Mouse (Mus musculus) olfactory bulb, adult 2 months (tissue): ENCODE measurements around the gene Sod3. TPM values are rescaled to one million over a fixed set of nuclear protein-coding genes. Genes with fewer than 3 reads are reported as not detected.

Source experiments
- H3K27ac ChIP-seq: fragments of 200-500 bp; 2 replicates; pipeline ENCODE4 v1.5.1; 2012; ENCODE audit warnings: low read depth, low read length; ENCODE audit not compliant: insufficient read depth
- H3K4me1 ChIP-seq: fragments of 200-500 bp; 2 replicates; pipeline ENCODE4 v1.6.1; 2012; ENCODE audit warnings: low read length; ENCODE audit not compliant: control insufficient read depth, insufficient read depth
- H3K4me3 ChIP-seq: fragments of 200-500 bp; 2 replicates; pipeline ENCODE4 v1.5.1; 2012; ENCODE audit warnings: mild to moderate bottlenecking, low read depth, low read length, moderate library complexity; ENCODE audit not compliant: insufficient read depth
- CTCF ChIP-seq: fragments of 200-500 bp; IDR thresholded peaks from 2 replicates; pipeline ENCODE4 v1.5.1; 2012; ENCODE audit warnings: low read depth, mild to moderate bottlenecking, low read length, moderate library complexity; ENCODE audit not compliant: insufficient read depth
- POLR2A ChIP-seq: fragments of 200-500 bp; IDR thresholded peaks from 2 replicates; pipeline ENCODE4 v1.6.1; 2012; ENCODE audit warnings: mild to moderate bottlenecking, low read depth, low read length, moderate library complexity; ENCODE audit not compliant: insufficient read depth
- WGBS: fragments of 180-500 bp; shearing (Covaris S2); methylation state at CpG from one replicate; pipeline ENCODE4 v1.1.7; 2018; 5-methylcytosine and 5-hydroxymethylcytosine counted together
- polyA plus RNA-seq: library from polyadenylated mRNA; stranded (reverse); fragments of >200 nt; gene quantifications from 2 replicates; pipeline ENCODE4 v1.2.4, GENCODE M21; 2012; ENCODE audit warnings: low replicate concordance; ENCODE audit not compliant: missing spikeins, insufficient read depth, insufficient read length

Sod3 gene
- polyA plus RNA-seq, 1 experiment, result not detected

DNA sequence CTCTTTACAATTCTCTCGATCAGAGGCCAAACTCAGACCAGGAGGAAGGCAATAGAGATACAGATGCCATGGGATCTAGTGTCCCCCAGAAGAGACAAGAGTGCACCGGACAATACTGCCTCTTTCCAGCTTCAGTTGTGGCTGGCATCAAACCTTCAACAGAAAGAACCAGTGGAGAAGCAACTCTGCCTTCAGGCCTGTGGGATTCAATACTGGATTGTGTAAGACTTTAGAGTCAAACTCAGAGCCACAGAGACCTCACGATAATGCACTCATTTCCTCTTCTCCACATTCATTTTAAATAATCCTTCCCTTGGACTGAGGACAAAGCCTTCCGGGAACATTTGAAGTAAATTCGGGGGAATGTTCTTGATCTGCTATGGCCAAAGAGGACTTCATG lies 10.9 kb upstream of the Sod3 start:
- H3K27ac ChIP-seq, result no peak overlapping the region
- no peaks in the 10 kb centered on the region for H3K4me1 ChIP-seq
- 83% methylated on average over 5 of the region's 5 CpGs for WGBS
- no peak for TF ChIP-seq POLR2A
- no peak overlapping the region for H3K4me3 ChIP-seq

DNA sequence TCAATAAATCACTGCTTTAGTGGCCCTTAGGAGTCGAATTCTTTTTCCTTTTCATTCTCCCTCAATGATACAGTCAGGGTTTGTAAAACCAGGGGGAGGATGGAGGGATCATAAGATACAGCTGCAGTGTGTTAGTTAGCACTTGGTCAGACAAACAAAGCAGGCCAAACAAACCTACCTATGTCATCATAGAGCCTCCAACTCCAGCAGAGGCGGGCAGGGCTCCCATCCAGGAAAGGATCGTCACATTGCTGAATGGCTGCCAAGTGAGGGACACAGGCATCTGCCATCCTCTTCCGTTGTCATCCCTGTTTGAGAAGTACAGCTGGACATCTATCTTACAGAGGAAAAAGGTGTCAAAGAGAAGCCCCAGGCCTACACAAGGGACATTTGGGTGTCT lies 9.2 kb upstream of the Sod3 start:
- Histone ChIP-seq H3K4me1 (no peaks in the 10 kb centered on the region), H3K27ac (no peak overlapping the region), H3K4me3 (no peak overlapping the region)
- WGBS, result 77% methylated on average over 4 of the region's 4 CpGs
- no peak for TF ChIP-seq POLR2A
- no peak for TF ChIP-seq CTCF

GRCm38 (mm10) chr5:52355612-52356011 lies 8.0 kb upstream of the Sod3 start:
- no peak for TF ChIP-seq CTCF
- TF ChIP-seq POLR2A, result no peak
- H3K4me3 ChIP-seq, result no peak overlapping the region
- WGBS, result 82% methylated on average over 7 of the region's 7 CpGs
- peaks cover 3% of the 10 kb centered on the region; the same call in 1 of the 2 replicates for H3K4me1 ChIP-seq
- H3K27ac ChIP-seq, result no peak overlapping the region

DNA sequence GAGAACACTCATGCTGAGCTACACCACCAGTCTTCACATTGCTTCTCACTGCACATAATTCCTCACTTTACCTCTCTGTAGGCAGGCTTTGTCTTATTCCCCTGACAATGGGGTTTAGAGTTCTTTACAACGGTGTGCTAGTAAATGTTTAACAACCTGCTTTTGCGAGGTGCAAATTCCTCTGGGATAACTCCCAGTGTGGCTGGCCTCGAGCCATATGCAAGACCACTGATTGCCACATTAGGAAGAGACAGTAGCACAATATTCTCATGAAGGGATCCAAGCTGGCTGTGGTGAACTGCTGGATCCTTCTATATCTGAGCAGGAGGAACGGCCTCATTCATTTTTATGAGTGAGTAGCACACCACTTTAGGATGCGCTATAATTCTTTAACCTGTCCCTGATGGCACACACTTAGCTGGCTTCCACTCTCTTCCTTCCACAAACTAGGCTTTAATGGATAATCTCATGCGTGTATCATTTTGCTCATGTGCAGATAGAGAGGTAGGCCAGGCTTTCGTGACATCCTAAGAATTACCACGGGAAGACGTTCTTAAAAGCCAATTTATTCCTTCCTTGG lies 6.3 kb upstream of the Sod3 start:
- WGBS, result 82% methylated on average over 9 of the region's 9 CpGs
- H3K4me1 ChIP-seq, result peaks cover 3% of the 10 kb centered on the region; the same call in 1 of the 2 replicates

GRCm38 (mm10) chr5:52358120-52358519 lies 5.5 kb upstream of the Sod3 start:
- 95% methylated on average over 6 of the region's 6 CpGs for WGBS
- TF ChIP-seq CTCF (no peak), POLR2A (no peak)

More for the DNA sequence above, 6.3 kb upstream of the Sod3 start:
- no peak overlapping the region for H3K4me3 ChIP-seq
- H3K27ac ChIP-seq, result no peak overlapping the region
- no peak for TF ChIP-seq CTCF
- no peak for TF ChIP-seq POLR2A

GRCm38 (mm10) chr5:52360286-52361049 lies 3.1 kb upstream of the Sod3 start:
- TF ChIP-seq POLR2A (no peak), CTCF (no peak)
- 74% methylated on average over 21 of the region's 21 CpGs for WGBS
- Histone ChIP-seq H3K27ac (0 out of 2 replicates have a peak overlapping the region, but pooled peaks have one; percentile 14), H3K4me3 (no peak overlapping the region), H3K4me1 (peaks cover 16% of the 10 kb centered on the region)

More at GRCm38 (mm10) chr5:52358120-52358519, 5.5 kb upstream of the Sod3 start:
- Histone ChIP-seq H3K4me3 (no peak overlapping the region), H3K27ac (no peak overlapping the region), H3K4me1 (peaks cover 4% of the 10 kb centered on the region)

DNA sequence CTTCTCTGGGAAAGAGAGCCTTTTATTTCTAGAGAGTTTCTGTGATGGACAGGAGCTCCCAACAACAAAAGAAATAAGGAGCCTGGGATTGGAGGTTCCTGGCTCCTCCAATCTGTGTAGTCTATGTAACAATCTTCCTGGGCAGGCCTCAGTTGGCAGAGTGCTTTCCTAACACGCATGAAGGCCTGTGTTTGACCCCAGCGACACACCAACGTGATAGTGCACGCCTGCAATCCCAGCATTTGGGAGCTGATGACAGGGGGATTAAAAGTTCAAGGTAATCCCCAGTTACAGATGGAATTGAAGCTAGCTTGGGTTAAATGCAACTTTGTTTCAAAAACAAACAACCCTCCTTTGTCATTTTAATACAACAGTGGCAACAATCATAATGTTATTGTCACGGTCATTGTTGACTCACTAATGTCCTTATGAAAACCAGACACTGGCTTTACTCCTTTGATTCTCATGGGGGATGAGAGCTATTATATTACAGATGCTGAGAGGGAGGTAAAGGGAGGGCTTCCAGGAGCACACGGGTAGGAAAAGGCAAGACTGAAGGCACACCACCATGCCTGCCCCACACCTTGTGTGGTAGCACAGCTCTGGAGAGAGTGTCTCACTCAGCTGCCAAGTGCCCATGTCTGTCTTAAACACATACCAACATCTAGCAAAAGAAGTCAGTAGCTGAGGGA lies 669 bp upstream of the Sod3 start:
- Histone ChIP-seq H3K4me3 (no peak overlapping the region), H3K4me1 (peaks cover 18% of the 10 kb centered on the region), H3K27ac (no peak overlapping the region)
- WGBS, result 78% methylated on average over 6 of the region's 6 CpGs
- TF ChIP-seq CTCF, result no peak
- TF ChIP-seq POLR2A, result no peak

DNA sequence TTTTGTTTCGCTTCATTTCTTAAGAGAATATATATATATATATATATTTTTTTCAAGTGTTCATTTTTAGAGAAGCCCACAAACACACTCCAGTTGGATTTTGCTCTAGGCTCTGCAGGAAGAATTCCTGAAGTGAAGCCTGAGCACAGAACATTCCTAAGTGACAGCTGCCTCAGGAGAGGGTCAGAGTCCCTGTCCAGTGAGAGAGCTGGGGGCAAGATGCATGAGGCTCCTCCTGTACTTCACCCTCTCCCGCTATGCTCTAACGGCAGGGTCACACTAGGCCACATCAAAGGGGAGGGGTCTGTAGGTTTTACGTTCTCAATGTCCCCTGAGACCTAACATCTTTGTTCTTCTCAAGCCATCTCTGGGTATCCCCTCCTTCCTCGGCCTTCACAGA lies 930 bp downstream of the Sod3 start:
- no peak for TF ChIP-seq POLR2A
- TF ChIP-seq CTCF, result no peak
- WGBS, result 91% methylated on average over 5 of the region's 5 CpGs
- Histone ChIP-seq H3K4me1 (peaks cover 29% of the 10 kb centered on the region), H3K4me3 (no peak overlapping the region), H3K27ac (no peak overlapping the region)

- no peak overlapping the region for H3K27ac ChIP-seq
- H3K4me1 ChIP-seq, result peaks cover 30% of the 10 kb centered on the region
- WGBS, result 88% methylated on average over 5 of the region's 5 CpGs
- TF ChIP-seq POLR2A, result no peak
- no peak for TF ChIP-seq CTCF
- H3K4me3 ChIP-seq, result no peak overlapping the region
Observed at GRCm38 (mm10) chr5:52365930-52366329, 2.3 kb downstream of the Sod3 start.
